Mouse (Mus musculus): ENCODE data around the gene Efnb2. TPM values are rescaled to one million over a fixed set of nuclear protein-coding genes. Genes with fewer than 3 reads are reported as not detected.

Gene Efnb2
- total RNA-seq, 4 experiments from 2014 or later: 10.4 to 25.9 (median 21.3) TPM

DNA sequence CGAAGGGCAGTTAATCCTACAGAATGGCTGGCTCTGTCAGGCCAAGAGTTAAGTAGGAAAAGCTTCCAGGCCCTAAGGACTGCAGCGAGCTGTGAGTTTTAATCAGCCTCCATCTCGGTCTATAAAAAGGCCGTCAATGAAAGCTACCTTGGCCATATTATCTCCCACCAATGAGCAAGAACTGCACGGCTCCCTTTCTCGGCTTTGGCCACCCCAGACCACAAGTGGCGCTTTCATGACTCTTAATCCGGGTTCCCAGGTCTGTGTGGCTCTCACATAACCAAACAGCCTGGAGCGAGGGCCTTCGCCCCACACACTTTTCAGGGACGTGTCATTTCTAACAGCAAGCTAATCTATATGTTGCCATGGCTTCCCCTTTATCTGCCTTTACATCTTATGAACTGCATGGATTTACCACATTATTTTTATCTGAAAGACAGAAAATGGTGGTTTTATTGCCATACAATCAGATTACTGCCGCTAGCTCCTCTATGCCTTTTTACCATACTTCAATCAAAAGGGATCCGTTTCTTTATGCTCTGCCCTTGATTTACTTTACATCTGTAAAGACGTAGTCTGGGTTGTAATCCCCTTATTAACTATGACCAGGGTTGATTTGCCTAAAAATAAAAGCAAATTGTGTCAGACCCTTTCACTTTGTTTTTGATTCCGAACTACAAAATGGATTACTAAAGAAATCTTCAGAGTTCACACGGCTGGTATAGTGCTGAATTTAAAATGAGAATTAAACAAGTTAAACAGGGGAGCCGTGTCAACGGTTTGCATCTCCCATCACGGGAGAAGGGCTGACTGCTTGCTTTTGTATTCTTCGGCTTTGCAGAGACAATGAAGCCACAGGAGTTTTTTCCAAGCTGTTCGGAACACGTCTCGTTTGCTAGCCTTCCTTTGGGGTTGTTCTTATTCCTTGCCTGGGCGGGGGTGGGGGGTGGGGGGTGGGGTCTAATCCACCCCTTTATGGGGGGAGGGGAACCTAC is 5.4 kb downstream of the Efnb2 start:
- no peak for DNase-seq

DNA sequence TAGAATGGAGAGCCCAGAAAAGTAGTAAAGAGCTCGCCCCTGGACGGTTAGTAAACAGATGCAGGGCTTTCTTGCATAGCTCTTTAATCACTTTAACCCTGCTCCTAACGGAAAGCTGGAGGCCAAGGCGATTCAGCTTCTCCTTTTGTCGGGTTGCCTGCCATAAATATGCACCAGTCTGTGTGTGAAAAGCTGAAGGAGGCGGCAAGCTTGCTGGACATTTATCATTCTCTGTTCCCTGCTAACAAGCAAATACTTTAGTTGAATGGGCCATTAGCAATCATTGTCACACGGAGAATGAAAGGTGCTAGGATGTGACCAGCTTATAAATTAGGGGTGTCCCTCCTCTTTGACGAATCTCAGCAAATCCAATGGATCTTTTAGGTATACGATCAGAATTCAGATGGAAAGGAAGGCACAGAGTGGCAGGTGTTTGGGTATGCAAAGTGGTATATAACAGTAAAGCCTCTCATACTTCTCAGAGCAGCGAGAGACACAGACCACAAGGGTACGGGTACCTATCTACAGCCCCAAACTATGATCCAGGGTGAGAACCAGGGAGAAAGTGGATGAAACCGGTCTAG is 7.0 kb downstream of the Efnb2 start:
- DNase-seq: no peak

DNA sequence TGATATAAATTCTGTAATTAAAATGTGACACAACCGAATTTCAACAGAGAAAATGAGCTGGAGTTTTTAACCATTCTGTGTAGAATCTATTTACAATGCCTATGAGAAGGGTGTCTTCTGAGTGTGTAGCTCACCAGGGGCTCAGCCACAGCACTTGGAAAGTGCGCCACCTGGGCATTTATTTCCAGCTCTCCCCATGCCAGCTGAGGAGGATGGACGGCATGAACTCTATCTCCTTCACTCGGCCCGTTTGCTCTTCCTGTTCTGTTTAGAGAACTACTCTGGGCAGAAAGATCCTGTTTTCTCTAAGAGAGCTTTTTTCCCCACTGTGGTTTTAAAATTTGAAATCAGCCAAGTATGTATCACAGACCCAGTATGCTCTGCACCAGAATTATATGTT is 7.7 kb downstream of the Efnb2 start:
- no peak for DNase-seq

DNA sequence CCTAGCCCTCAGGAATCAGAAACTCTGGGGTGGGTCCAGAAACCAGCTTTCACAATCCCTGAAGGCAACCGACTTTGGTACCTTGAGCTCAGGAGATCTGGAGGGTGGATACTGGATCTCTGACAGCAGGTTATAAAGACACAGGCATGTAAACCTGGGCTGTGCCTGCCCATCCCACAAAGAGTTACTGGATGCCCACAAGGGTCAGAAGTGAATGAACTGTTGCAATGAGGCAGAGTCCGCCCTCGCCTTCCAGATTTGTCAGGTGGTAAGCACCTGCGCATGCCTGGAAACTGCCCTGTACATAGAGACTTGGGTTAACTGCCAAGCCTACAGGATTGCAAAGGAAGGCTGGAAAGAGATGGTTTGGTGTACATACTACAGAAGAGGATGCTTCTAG is 8.7 kb downstream of the Efnb2 start:
- no peak for DNase-seq

- DNase-seq: no peak
Observed at GRCm38 (mm10) chr8:8649944-8650343, 11.1 kb downstream of the Efnb2 start.

DNA sequence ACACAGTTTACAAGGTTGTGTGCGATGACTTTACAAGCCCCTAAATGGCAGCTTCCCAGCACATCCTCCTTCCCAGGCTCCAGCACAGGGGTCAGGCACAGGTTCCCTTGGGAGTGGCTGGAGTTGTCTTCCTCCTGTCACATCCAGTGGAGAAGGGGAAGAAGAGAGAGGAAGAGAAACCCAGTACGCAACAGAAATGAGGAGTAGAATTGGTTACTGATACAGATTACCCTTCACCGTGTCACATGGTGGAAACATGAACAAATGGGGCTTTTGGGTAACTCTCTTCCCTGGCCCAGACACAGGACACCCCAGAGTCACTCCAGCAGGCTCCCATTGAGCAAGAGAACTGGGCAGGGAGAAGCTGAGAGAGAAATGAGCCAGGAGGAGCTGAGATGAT is 11.5 kb downstream of the Efnb2 start:
- DNase-seq: no peak

- no peak for DNase-seq
Observed at GRCm38 (mm10) chr8:8648686-8649085, 12.4 kb downstream of the Efnb2 start.

GRCm38 (mm10) chr8:8647824-8648223 is 13.2 kb downstream of the Efnb2 start:
- DNase-seq: no peak

- DNase-seq: no peak
Observed at GRCm38 (mm10) chr8:8647319-8647718, 13.7 kb downstream of the Efnb2 start.

- DNase-seq: no peak
Observed at GRCm38 (mm10) chr8:8644160-8644915, 16.7 kb downstream of the Efnb2 start.

DNA sequence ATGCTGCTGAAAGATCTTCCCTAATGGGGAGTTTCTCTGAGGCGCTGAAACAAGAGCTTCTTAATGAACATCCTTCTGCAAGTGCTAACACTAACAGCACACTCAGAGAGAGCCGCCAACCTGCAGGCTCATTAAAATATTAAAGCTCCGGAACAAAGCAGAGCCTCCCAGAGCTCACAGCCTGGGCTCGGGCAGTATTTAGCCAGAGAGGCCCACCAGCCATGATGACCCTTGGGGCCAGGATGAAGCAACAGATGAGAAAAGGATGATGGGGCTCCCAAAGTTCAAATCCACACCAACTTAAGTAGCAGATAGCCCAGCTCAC is 20.8 kb downstream of the Efnb2 start:
- no peak for DNase-seq

GRCm38 (mm10) chr8:8639569-8640263 is 21.3 kb downstream of the Efnb2 start:
- no peak for DNase-seq

DNA sequence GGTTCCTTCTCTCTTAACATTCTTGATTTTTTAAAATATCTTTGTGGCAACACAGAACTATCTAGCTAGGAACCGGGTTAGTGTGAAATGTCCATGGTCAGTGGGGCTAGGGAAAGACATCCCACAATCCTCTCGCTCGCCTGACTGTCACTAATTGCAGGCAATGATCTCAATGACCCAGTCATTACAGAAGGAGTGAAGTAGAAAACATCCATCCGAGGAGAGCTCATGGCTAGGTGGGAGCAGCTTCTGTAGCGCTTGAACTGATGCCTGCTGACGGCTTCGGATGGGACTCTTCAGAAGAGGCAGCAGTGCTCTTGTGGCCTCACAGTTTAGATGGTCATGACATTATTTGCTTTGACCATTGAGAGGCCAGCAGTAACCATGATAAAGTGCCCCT is 29.6 kb downstream of the Efnb2 start:
- no peak for DNase-seq

- DNase-seq: no peak
Observed at GRCm38 (mm10) chr8:8624017-8624416, 37.0 kb downstream of the Efnb2 start.

DNA sequence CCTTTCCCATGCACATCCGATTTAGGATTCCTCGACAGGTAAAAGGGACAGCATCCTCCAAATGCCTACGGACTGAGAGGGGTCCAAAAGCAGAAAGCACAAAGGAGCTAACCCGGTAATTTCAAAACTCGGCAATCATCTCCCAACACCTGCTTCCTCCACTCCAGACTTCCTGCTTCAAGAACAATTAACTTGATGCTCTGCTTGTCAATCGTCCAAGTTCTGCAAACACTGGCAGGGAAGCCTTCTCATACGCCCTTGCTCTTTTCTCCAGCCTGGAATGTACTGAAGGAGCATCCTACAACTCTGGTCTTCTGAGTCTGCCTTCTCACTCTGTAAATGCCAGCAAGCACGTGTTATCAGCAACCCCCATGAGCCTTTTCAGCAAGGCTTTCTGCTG is 37.6 kb downstream of the Efnb2 start:
- DNase-seq: no peak

DNA sequence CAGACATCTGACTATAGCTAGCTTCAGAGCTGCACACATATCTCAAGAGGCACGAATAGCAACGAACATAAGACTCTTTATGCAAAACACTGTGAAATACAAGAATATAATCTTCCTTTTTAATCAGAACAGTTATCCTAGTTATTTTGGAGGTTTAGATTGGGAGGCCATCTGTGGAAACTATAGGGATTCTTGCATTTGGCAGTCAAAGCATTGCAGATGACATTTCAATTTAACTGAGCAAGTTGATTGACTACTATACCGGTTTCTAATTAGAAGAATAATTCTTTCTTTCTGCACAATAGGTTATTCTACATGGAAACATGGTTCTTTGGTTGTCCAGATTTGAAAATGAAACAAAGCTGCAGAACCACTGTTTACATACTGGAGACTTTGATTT is 38.6 kb downstream of the Efnb2 start:
- DNase-seq: no peak

GRCm38 (mm10) chr8:8622031-8622430 is 39.0 kb downstream of the Efnb2 start:
- DNase-seq: no peak

- DNase-seq: no peak
Observed at GRCm38 (mm10) chr8:8621236-8621917, 39.7 kb downstream of the Efnb2 start.

DNA sequence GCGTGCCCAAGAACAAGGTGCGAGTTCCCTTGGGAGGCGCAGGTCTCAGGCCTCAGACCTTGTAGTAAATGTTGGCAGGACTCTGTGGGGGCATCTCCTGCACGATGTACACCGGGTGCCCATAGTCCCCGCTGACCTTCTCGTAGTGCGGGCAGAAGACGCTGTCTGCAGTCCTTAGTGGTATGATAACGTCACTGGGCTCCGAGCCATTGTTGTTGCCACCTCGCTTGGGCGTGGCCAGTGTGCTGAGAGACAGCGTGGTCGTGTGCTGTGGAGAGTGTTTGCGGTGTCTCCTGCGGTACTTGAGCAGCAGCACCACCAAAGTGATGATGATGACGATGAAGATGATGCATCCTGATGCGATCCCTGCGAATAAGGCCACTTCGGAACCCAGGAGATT is 40.5 kb downstream of the Efnb2 start:
- DNase-seq: no peak

GRCm38 (mm10) chr8:8619221-8620194 is 41.5 kb downstream of the Efnb2 start:
- DNase-seq: no peak

DNA sequence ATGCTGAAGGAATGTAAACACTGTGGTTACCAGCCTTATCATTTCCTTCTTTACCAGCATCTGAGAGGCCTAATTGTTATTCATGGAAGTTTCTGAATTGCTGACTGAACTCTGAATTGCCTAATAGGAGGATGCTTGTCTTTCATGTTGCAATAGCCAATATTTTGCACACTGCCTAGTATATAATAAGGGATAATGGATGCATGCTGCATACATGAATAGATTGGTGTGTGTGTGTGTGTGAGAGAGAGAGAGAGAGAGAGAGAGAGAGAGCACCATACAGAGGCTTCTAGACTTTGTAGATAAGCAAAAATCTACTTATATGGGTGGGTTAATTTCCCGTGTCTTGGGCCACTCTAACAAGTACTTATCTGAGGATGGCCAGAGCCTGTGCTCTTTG is 47.2 kb downstream of the Efnb2 start:
- no peak for DNase-seq
